Mouse (Mus musculus) left cerebral cortex, adult 2 months (tissue): ENCODE results near the gene Abcb7. TPM values are rescaled to one million over a fixed set of nuclear protein-coding genes. Genes with fewer than 3 reads are reported as not detected.
"Not testable (repeated sequence)": the region's sequence is repeated elsewhere in the genome, so short reads cannot be mapped to it uniquely, and the experiment has no call there.

Experiments used
- DNase-seq, 2 experiments: peaks; one replicate each; pipeline ENCODE4 v3.0.0; 2021 to 2022; ENCODE audit warnings: low spot score in 2 of 2, mixed read lengths in 1 of 2; ENCODE audit errors: extremely low spot score in 1 of 2
- H3K27ac ChIP-seq: fragments of 200-600 bp; 2 replicates; pipeline ENCODE4 v1.8.1; 2022
- H3K4me3 ChIP-seq: fragments of 200-600 bp; 2 replicates; pipeline ENCODE4 v1.8.1; 2022
- CTCF ChIP-seq: fragments of 200-600 bp; IDR thresholded peaks from 2 replicates; pipeline ENCODE4 v1.8.1; 2022; ENCODE audit warnings: antibody characterized with exemption, mild to moderate bottlenecking, moderate library complexity
- intact Hi-C: fragments of 180-260 bp; cut with DNase I; formaldehyde crosslinking; loops from one replicate; pipeline ENCODE4 v1.15.1; 2025
- long read RNA-seq, 2 experiments: library from polyadenylated mRNA; stranded (forward); transcript quantifications; one replicate each; pipeline ENCODE4 v2.0.0; 2021; ENCODE audit warnings: borderline mapping rate in 2 of 2
- total RNA-seq, 2 experiments: library from RNA; stranded (reverse); gene quantifications; 2 replicates each; pipeline ENCODE4 v1.2.3; 2021

Gene Abcb7
- 10 to 100 TPM; 24.9 to 27.7 TPM for total RNA-seq
- long read RNA-seq, experiment 1, full-length matches to known transcripts = 13 of 49 reads
- long read RNA-seq, experiment 1, partial matches to known transcripts = 1 of 49 reads
- long read RNA-seq, experiment 1, other reads (novel, unspliced or antisense) = 35 of 49 reads
- long read RNA-seq, experiment 2, full-length matches to known transcripts = 16 of 21 reads
- long read RNA-seq, experiment 2, partial matches to known transcripts = 2 of 21 reads
- long read RNA-seq, experiment 2, other reads (novel, unspliced or antisense) = 3 of 21 reads

GRCm38 (mm10) chrX:104413183-104413983 is at the start of gene Abcb7:
Gene Abcb7, minus strand, starts transcription at chrX:104413856.
- H3K4me3 ChIP-seq = peak within 1 kb of the TSS; percentile 67
- peak within 1 kb of the TSS; percentile 93 for H3K27ac ChIP-seq
- intact Hi-C loops = loop anchor here (1.0 to 2.0 kb wide), 2 partner anchors 69 to 212 kb away; partner anchors contain the start of genes Nexmif and Uprt
- DNase-seq = peak; percentile 77 to 82
- no peak; the same call in none of the 2 replicates for TF ChIP-seq CTCF

GRCm38 (mm10) chrX:104461755-104462154 is 48.1 kb upstream of the Abcb7 start:
- no peak for TF ChIP-seq CTCF
- DNase-seq = no peak
- no peak overlapping the region for H3K27ac ChIP-seq
- intact Hi-C loops = no loop called here
- H3K4me3 ChIP-seq = no peak overlapping the region

- DNase-seq = no peak
These were observed 38.8 kb upstream of the Abcb7 start for GRCm38 (mm10) chrX:104452433-104452832.

GRCm38 (mm10) chrX:104433456-104433855 is 19.8 kb upstream of the Abcb7 start:
- no peak for DNase-seq
- no peak for TF ChIP-seq CTCF
- intact Hi-C loops = no loop called here
- Histone ChIP-seq H3K27ac (no peak overlapping the region), H3K4me3 (no peak overlapping the region)

More at GRCm38 (mm10) chrX:104452433-104452832, 38.8 kb upstream of the Abcb7 start:
- H3K27ac ChIP-seq = no peak overlapping the region
- TF ChIP-seq CTCF = no peak
- intact Hi-C loops = no loop called here
- H3K4me3 ChIP-seq = no peak overlapping the region

GRCm38 (mm10) chrX:104428108-104428507 is 14.5 kb upstream of the Abcb7 start:
- no peak overlapping the region for H3K4me3 ChIP-seq
- intact Hi-C loops = no loop called here
- H3K27ac ChIP-seq = no peak overlapping the region
- no peak for TF ChIP-seq CTCF
- DNase-seq = no peak

GRCm38 (mm10) chrX:104413995-104414394 is 339 bp upstream of the Abcb7 start:
- no peak for DNase-seq
- Histone ChIP-seq H3K4me3 (peak overlapping the region; percentile 67), H3K27ac (peak overlapping the region; percentile 93)
- no peak for TF ChIP-seq CTCF
- intact Hi-C loops = loop anchor here (1.0 to 2.0 kb wide), 2 partner anchors 69 to 213 kb away; partner anchors contain the start of genes Nexmif and Uprt

GRCm38 (mm10) chrX:104408137-104408536 is 5.5 kb downstream of the Abcb7 start:
- no peak for DNase-seq
- TF ChIP-seq CTCF = no peak
- Histone ChIP-seq H3K27ac (no peak overlapping the region), H3K4me3 (no peak overlapping the region)
- intact Hi-C loops = no loop called here

- Histone ChIP-seq H3K4me3 (no peak overlapping the region), H3K27ac (no peak overlapping the region)
- no peak for TF ChIP-seq CTCF
- no peak for DNase-seq
- intact Hi-C loops = no loop called here
These were observed 11.2 kb downstream of the Abcb7 start for GRCm38 (mm10) chrX:104402463-104402862.

GRCm38 (mm10) chrX:104401134-104401533 is 12.5 kb downstream of the Abcb7 start:
- H3K27ac ChIP-seq = no peak overlapping the region
- no peak for TF ChIP-seq CTCF
- H3K4me3 ChIP-seq = no peak overlapping the region
- intact Hi-C loops = no loop called here
- DNase-seq = no peak

- Histone ChIP-seq H3K4me3 (no peak overlapping the region), H3K27ac (no peak overlapping the region)
- intact Hi-C loops = no loop called here
- no peak for TF ChIP-seq CTCF
- DNase-seq = no peak
These were observed 16.1 kb downstream of the Abcb7 start for GRCm38 (mm10) chrX:104397526-104397925.

- intact Hi-C loops = no loop called here
- DNase-seq = no peak
- Histone ChIP-seq H3K4me3 (no peak overlapping the region), H3K27ac (no peak overlapping the region)
- TF ChIP-seq CTCF = no peak
These were observed 54.0 kb downstream of the Abcb7 start for GRCm38 (mm10) chrX:104359686-104360085.

- Histone ChIP-seq H3K4me3 (no peak overlapping the region), H3K27ac (no peak overlapping the region)
- intact Hi-C loops = no loop called here
- TF ChIP-seq CTCF = no peak
- DNase-seq = no peak
These were observed 57.8 kb downstream of the Abcb7 start for GRCm38 (mm10) chrX:104355842-104356241.

GRCm38 (mm10) chrX:104348146-104348545 is 65.5 kb downstream of the Abcb7 start:
- intact Hi-C loops, H3K4me3 ChIP-seq, H3K27ac ChIP-seq: not testable (repeated sequence)
- peak in 1 of 2 experiments; percentile 8 for DNase-seq
